In the genomic region with DNA sequence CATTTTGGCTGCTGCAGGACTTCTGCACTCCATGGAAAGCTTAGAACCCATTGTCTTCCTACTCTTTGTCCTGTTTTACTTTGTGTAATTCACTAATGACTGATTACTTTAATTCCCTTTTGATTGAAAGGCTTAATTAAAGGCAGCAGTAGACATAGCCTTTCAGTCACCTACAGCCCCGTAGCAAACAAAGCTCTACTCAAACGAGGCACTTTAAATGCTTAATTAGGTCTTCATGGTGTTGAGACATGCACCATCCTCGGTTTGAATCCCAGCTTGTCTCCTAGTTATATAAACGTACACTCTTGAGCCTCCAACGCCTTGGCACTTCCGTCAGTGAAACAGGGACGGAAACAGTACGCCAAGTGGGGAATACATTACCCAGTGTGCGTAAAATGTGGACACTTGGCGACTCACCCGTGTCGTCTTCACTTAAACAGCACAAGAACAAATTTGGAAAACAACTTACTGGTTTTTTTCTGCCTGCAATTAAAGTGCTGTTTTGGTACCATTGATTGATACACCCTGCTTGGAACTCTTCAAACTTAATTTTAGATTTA, we compare ENCODE assay signal across 25 mouse cellular contexts. TPM values are rescaled to one million over a fixed set of nuclear protein-coding genes. Genes with fewer than 3 reads are reported as not detected.
"Had no signal": no experiment of that assay in that cellular context is flagged by ENCODE, and none has a peak within 500 bp of the region (broad histone marks: within the 10 kb centered on the region; RNA-seq: fewer than 3 reads in every experiment).

No protein-coding gene starts in this region.

- H3K4me1 ChIP-seq: liver, embryonic 15.5 days; neural tube, embryonic 12.5 days had no signal

- H3K9me3 ChIP-seq: kidney, embryonic 15.5 days; liver, embryonic 15.5 days; midbrain, embryonic 10.5 days; neural tube, embryonic 12.5 days had no signal

- H3K4me3 ChIP-seq: kidney, embryonic 15.5 days; limb, embryonic 13.5 days; liver, embryonic 15.5 days; midbrain, embryonic 10.5 days; neural tube, embryonic 12.5 days had no signal

- H3K36me3 ChIP-seq: kidney, embryonic 15.5 days; limb, embryonic 13.5 days; liver, embryonic 15.5 days; midbrain, embryonic 10.5 days; neural tube, embryonic 12.5 days had no signal

- H3K27ac ChIP-seq: kidney, embryonic 15.5 days; limb, embryonic 13.5 days; liver, embryonic 15.5 days; midbrain, embryonic 10.5 days; neural tube, embryonic 12.5 days had no signal

- ATAC-seq: lung, postnatal 0 days had no signal

- H3K9ac ChIP-seq: kidney, embryonic 15.5 days; limb, embryonic 13.5 days; liver, embryonic 15.5 days; neural tube, embryonic 12.5 days had no signal

- DNase-seq: kidney, adult 2 months; kidney, postnatal 14 days; lung, adult 2 months; lung, postnatal 36 days; midbrain, embryonic 14.5 days; right cerebral cortex, postnatal 4 days; spleen, adult 18-20 months; thymus, adult 2 months; thymus, postnatal 25 days had no signal

- H3K4me2 ChIP-seq: kidney, embryonic 15.5 days; limb, embryonic 13.5 days; liver, embryonic 15.5 days; neural tube, embryonic 12.5 days had no signal

- H3K27me3 ChIP-seq: kidney, embryonic 15.5 days; limb, embryonic 13.5 days; liver, embryonic 15.5 days; neural tube, embryonic 12.5 days had no signal

RNA-seq across cellular contexts. Expression of gene Thegl, which starts 41.1 kb away (rescaled TPM):
- total RNA-seq: liver, adult 2 months; megakaryocyte progenitor cell, adult 5-6 weeks; monocyte, adult 5-6 weeks; neutrophil, adult 5-6 weeks had no signal
- polyA plus RNA-seq: kidney, adult 2 months; kidney, embryonic 15.5 days; large intestine, adult 2 months; limb, embryonic 13.5 days; liver, adult 2 months; thymus, adult 2 months; urinary bladder, adult 2 months had no signal

RNA-seq across cellular contexts. Expression of gene Arl9, which starts 53.1 kb away (rescaled TPM):
- total RNA-seq: layer of hippocampus, postnatal 14 days; left cerebral cortex, adult 8-10 months; left cerebral cortex, postnatal 36 days; liver, adult 2 months; monocyte, adult 5-6 weeks had no signal
- polyA plus RNA-seq: limb, embryonic 13.5 days; liver, embryonic 15.5 days; lung, adult 2 months; lung, postnatal 0 days; midbrain, embryonic 10.5 days; midbrain, embryonic 14.5 days; neural tube, embryonic 12.5 days; stomach, embryonic 14.5 days; thymus, adult 2 months had no signal
